Mouse (Mus musculus) heart, postnatal 4 days (tissue): ENCODE data around the gene Fhad1. TPM values are rescaled to one million over a fixed set of nuclear protein-coding genes. Genes with fewer than 3 reads are reported as not detected.
"Not testable (repeated sequence)": the region's sequence is repeated elsewhere in the genome, so short reads cannot be mapped to it uniquely, and the experiment has no call there.

ENCODE experiments used
- DNase-seq: peaks from one replicate; pipeline ENCODE4 v3.0.0; 2021
- total RNA-seq, 2 experiments: library from RNA; stranded (reverse); gene quantifications; 2 replicates each; pipeline ENCODE4 v1.2.3; 2021

The Fhad1 gene
- total RNA-seq, 2 experiments from 2014 or later, result 1.2 to 1.4 TPM

DNA sequence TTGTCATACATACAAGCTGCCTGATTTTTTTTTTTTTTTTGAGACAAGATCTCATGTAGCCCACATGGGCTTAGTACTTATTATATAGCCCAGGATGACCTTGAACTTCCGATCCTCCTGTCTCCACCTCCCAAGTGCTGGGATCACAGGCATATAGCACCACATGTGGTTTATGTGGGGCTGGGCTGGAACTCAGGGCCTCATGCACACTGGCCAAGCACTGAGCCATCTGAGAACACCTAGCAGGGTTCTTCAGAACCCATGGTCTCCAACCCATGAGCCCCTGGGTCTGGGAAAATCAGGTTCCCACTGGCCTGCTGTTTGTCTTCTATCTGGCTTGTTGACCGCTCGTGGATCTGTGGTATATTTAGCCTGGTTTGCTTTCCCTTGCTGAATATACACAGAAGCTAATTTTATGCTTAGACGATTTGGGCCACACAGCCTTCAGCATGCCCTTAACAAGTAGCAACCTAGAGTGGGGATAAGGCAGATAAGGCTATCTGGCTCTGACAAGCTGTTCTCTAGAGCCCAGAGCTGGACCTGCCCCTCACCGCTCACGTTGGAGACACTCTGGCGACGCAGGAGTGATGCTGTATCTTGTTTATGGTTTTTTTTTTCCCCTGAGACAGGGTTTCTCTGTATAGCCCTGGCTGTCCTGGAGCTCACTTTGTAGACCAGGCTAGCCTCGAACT, 24.9 kb upstream of the Fhad1 start:
- no peak for DNase-seq

DNA sequence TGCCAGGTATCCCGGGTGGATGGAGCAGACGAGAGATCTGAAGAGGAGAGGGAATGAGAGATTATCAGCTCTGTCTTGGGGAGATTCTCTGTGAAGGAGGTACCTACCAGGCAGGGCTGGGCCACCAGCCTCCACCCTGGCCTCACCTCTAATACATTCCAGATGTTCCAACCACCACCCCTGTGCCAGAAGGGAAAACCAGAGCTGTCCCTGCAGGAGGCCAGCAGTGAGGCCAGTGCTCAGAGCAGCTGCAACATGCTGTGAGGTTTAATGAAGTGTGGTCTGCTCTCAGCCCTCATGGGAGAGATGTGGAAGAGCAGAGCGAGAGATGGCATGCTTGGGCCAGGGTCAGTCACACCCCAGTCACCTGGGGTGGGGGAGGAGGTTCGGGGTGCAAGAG, 23.0 kb upstream of the Fhad1 start:
- DNase-seq, result no peak

DNA sequence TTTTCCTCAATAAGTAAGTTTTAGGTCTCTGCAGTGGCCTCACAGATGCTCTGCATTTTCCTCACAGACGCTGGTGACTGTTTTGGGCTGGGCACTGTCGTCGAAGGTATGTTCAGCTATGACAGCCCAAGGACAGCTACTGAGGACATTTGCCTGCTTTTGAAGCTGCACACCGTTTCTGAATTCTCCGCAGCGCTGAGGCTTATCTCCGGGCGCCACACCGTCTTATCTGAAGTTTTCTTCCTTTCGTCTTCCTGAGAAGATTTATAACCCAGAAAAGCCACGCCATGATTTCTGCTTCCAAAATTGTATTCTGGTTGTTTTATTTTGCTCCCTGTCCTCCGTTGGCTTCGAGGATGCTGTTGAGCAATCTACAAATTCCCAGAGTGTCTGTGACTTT, 13.7 kb upstream of the Fhad1 start:
- DNase-seq, result no peak

DNA sequence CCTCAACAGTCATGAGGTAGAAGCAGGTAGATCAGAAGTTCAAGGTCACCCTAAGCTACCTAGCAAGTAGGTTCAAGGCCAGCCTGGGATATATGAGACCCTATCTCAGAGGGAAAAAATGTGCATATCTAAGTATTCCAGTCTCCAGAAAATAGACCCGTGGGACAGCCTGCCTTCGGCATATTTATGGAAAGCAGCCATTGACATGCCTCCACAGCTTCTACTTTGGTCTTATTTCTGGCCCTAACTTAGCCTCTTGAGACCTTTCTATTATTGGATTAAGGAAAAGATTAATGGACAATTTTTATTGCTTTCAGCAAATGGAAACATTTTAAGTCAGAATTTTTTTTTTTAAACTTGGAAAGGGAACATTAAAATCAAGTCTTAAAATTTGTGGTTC, 12.1 kb upstream of the Fhad1 start:
- no peak for DNase-seq

DNA sequence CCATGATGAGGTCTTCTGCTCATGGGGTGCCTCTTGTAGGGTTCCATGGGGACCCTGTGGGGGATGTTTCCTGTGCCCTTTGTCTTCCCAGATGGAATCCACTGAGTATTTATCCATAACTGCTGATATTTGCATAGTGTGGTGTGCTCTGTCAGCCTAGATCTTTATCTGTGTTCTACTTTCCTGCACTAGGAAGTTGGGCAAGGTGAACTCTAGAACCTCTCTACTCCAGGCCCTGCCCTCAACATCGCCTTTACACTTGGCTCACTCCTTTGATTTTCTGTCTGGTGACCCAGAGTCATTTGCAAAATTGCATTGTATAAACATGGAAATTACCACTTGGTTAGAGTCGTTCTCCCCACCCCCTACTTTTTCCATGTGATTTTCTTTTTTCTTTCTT, 9.7 kb upstream of the Fhad1 start:
- no peak for DNase-seq

DNA sequence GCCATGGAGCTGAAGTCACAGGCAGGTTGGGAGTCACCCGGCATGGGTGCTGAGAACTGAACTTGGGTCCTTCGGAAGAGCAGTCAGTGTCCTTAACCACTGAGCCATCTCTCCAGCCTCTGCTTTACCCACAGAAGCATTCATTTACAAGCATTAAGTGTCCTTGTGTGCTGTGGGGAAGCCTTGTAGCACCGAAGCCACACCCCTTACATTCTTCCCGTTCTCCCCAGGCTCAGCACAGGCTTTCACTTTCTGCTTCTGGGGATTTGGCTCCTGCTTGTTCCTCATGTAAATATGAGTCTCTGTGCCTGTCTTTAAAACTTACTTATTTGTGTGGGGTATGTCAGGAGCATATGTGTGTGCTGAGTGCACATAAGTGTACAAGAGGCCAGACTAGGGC, 8.3 kb upstream of the Fhad1 start:
- DNase-seq, result no peak

DNA sequence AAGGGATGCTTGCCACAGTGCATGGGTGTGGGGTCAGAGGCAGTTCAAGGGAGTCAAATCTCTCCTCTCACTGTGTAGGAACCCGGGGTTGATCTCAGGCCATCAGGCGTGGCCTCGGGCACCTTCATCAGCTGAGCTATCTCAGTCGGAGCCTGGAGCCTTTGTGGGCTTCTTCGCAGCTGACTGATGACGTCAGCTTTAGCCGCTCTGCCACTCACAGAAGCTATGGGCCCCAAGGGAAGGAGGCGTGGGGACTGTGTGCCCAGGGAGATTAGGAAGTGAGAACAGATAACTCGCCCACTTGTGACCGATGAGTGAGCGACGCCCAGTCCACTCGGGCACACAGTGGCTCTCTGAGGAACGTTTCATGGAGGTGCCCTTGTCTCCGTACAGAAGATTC, 2.8 kb upstream of the Fhad1 start:
- DNase-seq, result peak; percentile 38

DNA sequence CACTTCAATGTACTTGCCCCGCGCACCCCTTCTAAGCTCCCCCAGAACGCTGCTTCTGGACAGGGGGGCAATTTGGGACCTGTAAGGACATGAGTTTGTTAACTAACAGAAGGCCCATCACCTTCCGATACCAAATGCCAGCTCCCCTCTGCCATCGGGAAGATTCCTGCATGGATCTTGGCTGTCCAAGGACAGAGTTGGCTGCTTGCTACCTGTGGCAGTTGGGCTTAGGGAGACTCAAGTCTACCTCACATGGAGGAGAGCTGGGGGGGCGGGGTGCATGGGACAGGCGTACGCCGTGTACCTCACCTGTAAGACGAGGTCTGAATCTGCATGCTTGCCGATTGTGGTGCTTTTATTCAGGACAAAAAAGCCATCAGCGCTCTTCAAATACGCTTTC, 3.6 kb downstream of the Fhad1 start:
- no peak for DNase-seq

DNA sequence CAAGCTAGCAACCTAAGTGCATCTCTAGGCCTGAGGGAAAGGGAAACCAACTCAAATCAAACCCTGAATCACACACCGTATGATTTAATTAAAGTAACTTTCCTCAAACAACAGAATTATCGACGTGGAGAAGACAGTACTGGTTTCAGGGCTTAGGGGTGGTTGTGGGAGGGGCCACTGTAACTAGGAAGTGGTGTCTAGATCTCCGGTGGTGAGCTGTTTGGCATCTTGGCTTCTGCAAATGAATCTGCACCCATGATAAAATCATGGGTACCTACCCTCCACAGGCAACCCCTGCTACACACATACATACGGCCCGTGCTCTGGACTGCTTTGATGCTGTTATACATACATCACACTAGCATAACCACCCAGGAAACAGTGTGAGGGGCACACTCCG, 4.4 kb downstream of the Fhad1 start:
- no peak for DNase-seq

DNA sequence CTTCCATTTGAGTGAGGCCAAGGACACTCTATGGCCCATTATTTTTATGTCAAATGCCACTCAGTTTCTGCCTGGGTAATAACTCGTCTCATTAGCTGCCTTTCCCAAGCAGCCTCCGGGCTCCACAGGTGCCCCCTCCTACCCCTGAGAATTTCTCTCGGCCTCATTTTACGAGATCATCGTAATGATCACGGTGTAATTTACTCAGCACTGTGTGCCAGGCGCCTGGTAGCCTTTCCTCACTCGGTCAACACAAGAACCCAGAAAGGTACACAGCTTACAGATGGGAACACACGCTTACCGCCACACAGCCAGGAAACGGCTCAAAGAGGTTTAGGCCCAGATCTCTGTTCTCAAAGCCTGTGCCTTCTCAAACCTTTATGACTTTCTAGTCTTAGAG, 6.7 kb downstream of the Fhad1 start:
- no peak for DNase-seq

DNA sequence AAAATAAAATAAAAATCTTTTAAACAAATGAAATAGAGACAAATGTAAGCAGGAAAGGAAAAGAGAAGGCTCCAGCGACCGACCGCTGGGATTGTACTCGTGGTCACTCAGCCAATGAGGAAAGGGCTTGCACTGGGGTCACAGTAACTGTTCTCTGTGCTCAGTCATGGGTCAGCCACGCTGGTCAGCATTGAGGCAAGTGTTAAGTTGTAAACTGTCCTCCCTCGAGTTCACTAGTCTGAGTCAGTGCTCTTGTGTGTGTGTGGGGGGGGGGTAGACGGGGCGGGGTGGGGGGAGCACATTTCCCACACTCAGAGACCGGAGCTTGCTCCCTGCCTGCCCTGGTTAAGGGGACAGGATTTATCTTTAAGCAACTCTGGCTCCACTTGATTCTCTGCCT, 14.3 kb downstream of the Fhad1 start:
- no peak for DNase-seq

DNA sequence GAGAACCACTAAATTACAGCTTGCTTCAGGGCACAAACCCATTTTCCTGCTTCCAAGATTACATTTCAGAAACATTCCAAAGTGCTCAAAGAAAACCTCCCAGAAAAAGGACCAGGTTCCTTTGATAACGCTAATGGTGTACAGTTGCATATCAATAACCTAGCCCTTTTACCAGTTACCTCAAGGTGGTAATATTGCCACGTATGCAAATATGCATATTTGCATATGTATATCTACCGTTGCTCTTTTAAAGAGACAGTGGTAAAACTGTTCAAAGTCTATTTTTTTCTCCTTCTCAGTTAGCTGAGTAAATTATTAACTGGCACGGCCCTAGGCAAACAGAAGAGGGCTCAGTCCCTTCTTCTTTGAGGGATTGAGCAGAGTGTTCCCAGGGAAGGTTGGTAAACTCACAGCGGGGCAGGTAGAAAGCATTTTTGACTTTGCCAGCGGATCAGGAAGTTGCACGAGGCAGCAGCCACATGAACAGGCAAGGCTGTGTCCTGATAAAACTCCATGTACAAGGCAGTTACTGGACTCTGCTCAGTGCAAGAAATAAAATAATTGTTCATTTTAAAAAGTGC, 15.3 kb downstream of the Fhad1 start:
- no peak for DNase-seq

DNA sequence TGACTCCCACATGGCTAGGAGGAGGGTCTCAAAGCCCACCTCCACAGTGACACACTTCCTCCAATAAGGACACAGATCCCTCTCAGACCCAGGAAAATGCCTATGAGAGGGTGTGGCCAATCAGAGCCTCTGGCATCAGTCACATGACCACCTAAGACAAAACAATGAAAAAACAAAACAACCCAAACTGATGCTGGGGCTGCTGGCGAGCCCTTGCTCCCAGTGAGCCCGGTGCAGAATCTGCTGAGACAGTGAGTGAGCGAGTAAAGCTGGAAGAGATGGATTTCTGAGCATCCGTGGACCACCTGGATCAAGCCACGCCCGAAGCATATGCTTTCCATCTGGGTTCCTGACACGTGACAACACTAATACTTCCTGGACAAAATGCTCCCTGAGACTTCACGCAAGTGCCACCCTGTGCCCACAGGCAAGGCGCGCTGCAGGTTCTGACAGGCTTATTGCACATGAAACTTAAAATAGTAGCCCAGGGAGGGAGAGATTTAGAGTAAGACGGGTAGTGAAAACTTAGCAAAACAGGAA, 16.5 kb downstream of the Fhad1 start:
- no peak for DNase-seq

DNA sequence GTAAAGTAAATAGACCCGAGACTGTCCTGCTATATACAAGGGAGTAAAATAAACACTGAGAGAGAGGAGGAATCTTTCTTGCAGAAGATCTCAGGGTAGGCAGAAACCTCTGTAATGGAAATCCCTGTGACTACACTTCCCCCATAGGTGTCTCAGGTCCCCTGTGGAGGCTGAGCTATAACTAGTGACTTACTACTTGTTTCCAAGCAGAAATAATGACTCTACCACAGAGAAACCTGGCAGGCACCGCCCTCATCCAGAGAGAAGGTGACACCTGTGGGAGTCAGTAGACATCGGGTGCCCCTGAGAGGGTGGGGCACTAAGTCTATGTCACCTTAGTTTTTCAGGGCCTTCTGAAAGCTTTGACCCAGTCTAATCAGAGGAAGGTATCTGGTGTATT, 18.0 kb downstream of the Fhad1 start:
- DNase-seq, result no peak

DNA sequence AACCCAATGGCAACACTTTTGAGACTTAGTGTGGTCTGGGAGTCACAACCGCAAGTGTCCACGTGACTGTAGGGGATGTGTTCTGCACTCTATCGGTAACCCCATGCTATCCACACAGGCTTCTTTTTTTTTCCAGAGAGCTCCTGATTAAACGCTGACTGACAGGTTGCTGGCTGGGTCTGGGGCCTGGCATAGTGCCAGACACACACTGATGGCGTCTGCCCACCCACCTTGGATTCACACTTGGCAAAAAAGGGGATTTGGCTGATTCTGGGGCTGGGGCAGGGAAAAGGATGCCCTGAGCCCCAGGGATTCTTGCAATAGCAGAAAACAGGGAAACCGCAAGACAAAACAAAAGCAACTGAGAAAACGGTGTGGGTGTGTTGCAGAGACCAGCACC, 18.8 kb downstream of the Fhad1 start:
- DNase-seq, result no peak

DNA sequence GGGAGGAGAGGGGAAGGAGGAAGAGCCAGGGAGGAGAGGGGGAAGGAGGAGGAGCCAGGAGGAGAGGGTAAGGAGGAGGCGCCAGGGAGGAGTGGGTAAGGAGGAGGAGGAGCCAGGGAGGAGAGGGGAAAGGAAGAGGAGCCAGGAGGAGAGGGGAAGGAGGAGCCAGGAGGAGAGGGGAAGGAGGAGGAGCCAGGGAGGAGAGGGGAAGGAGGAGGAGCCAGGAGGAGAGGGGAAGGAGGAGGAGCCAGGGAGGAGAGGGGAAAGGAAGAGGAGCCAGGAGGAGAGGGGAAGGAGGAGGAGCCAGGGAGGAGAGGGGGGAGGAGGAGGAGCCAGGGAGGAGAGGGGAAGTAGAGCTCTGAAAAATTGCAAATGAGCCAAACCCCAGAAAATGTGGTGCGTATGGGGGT, 20.8 kb downstream of the Fhad1 start:
- DNase-seq, result not testable (repeated sequence)

DNA sequence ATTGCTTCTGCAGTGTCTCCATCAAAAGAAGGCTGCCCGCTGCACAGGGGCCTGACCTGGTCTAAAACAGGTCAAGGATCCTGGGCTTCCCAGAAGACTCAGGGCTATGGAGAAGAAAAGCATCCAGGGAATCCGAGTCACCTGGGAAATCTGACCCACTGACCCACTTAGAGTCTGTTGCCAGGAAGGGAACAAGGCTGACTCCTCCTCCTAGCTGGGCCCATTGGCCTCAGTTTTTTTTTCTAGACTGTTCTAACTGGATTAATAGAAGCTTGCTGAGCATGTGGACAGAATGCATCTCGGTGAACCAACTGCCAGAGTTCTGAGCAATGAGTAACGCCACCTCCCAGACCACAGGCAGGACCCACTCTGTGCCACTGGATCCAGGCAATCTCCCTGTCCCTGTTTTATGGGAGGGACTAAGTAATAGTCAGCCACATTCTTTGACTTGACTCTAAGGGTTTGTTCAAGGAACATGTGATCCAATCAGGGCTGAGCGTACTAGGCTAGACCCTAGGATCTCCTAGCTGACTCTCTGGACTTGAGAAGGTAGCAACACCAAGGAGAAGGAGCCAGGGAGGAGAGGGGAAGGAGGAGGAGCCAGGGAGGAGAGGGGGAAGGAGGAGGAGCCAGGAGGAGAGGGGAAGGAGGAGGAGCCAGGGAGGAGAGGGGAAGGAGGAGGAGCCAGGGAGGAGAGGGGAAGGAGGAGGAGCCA, 21.4 kb downstream of the Fhad1 start:
- no peak for DNase-seq

DNA sequence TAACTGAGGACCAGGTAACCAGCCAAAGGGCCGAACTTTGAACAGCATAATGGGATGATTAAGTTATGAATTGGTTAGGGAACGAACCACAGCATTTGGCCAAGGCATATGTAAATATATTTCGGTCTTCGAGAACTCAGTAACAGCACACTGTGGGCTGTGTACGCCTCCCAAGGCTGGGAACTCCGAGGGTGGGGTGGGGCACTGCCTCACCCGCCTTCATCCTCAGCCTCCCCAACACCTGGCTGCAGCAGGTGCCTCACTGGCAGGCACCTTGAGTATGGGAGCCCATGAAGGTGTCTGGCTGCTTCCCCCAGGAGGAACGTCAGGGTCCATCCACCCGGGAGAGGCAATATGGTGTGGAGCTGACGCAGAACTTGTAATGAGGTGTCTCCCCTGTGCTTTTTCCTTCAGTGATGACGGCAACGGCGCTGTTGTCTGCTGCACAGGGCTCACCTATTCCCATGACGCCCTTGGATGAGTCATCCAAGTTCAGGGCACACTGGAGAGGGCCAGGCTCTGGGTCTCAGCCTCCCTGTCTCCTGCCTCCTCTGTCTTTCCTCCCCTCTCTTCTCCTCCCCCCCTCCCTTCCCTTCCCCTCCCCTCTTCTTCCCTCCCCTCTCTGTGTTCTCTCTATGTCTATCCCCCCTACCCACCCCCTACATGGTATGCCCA, 22.2 kb downstream of the Fhad1 start:
- DNase-seq, result no peak

DNA sequence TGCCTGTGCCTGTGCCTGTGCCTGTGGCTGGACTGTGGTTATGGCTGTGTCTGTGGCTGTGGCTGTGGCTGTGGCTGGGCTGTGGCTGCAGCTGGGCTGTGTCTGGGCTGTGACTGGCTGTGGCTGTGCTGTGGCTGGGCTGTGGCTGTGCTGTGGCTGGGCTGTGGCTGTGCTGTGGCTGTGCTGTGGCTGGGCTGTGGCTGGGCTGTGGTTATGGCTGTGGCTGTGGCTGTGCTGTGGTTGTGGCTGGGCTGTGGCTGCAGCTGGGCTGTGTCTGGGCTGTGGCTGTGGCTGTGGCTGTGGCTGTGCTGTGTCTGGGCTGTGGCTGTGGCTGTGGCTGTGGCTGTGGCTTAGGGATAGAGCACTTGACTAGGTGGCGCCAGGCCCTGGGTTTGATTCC, 26.7 kb downstream of the Fhad1 start:
- DNase-seq, result no peak

DNA sequence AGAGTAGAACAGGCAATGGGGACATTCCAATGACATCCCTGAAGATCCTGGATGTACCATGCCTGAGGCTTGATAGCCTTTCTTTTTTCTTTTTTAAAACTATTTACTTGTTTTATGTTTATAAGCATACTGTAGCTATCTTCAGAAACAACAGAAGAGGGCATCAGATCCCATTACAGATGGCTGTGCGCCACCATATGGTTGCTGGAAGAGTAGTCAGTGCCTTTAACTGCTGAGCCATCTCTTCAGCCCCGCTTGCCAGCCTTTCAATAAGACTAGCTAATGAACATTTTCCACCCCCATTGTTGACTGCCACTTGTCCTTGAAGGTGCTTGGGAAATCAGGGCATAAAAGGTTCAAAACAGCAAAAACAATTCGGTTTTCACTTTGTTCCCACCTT, 31.2 kb downstream of the Fhad1 start:
- no peak for DNase-seq

DNA sequence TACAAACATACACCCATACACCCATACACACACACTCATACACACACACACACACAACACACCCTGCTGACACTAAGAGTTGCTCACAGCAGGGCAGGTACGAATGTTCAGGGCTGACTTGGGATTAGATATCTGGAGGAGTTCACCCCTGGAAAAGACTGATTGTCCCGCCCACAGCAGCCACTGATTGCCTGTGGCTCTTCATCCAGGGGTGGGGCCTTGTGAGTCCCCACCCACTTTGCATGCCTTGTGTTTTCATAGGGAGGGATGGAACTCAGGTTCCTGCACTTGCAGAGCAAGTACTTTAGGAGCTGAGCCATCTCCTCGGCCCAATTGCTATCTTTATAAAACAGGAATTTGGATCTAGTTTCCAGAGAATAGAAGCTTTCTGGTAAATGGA, 33.4 kb downstream of the Fhad1 start:
- DNase-seq, result no peak

DNA sequence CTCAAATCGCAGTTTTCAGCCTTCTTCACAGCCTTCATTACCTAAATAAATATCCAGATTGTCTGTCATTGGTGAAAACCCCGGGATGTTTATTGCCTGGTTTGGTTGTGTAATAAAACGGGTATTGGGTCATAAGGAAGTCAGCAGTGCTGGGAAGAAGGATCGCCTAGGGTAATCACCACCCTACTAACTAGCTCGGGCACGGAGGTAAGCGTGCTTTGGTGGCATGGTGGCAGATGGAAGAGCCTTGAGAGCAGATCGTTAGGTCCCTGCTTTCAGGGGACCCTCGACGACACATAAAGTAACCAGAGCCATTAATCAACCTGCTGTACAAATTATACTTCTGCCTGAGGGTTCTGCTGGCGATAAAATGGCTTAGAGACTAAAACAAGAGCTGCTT, 36.3 kb downstream of the Fhad1 start:
- no peak for DNase-seq

DNA sequence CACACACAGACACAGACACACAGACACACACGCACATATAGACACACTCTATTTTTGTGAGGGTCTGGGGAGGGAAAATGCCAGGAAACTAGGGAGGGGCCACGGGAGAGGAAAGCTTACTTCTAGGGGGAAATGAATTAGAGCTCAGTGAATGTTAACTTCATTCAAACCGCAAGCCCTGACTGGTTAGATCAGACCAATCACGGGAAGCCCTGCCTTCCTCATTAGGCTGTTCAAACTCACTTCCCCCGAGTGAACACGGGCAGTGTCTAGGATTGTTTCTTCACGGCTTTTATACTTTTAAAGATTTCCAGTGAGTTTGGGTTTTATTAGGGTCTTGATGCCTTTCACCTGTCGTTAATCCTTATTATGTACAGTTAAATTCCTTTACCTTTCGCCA, 37.5 kb downstream of the Fhad1 start:
- DNase-seq, result no peak
